Mouse (Mus musculus) heart, postnatal 4 days (tissue): ENCODE results near the gene Pds5b. TPM values are rescaled to one million over a fixed set of nuclear protein-coding genes. Genes with fewer than 3 reads are reported as not detected.
"Not testable (repeated sequence)": the region's sequence is repeated elsewhere in the genome, so short reads cannot be mapped to it uniquely, and the experiment has no call there.

ENCODE experiments used
- DNase-seq: peaks from one replicate; pipeline ENCODE4 v3.0.0; 2021
- total RNA-seq, 2 experiments: library from RNA; stranded (reverse); gene quantifications; 2 replicates each; pipeline ENCODE4 v1.2.3; 2021

The Pds5b gene
- total RNA-seq, 2 experiments from 2014 or later = 31.4 to 33.1 TPM

- no peak for DNase-seq
These were observed 156.0 kb downstream of the Pds5b start for GRCm38 (mm10) chr5:150829499-150829898.

GRCm38 (mm10) chr5:150830718-150831117, 157.2 kb downstream of the Pds5b start:
- no peak for DNase-seq

GRCm38 (mm10) chr5:150836782-150837181, 163.2 kb downstream of the Pds5b start:
- DNase-seq = no peak

- DNase-seq = peak; percentile 52
These were observed 166.4 kb downstream of the Pds5b start for GRCm38 (mm10) chr5:150839688-150840541.

DNA sequence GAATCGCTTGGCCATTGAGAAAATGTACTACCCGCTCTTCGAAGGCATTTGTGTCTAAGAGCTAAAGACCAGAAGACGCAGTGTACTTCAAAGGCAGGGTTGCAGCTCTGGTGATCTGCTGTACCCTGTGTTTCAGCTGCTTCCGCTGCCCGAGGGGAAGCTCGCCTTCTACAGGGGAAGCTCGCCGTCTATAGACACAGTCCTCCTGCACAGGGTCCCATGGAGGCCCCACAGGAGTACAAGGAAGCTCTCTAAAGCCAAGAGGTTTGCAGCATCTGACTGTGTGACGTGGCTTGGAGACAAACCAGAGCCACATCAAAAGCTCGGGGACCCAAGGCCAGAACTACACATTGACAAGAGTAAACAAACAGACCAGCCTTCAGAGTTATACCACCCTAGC, 167.1 kb downstream of the Pds5b start:
- peak; percentile 18 for DNase-seq

DNA sequence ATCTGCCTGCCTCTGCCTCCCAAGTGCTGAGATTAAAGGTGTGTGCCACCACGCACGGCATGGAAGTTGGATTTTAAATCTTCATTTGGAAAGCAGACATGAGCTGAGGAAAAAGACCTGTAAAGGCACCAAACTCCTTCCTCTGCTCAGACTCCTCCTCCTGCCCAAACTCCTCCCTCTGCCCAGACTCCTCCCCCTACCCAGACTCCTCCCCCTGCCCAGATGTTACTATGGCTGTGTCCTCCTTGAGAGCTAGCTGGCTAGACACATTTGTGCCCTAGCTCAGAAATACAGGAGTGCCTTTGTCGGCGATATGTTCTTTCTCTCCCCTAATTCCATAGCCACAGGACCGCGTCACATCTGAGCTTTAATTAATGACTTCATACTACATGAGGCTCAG, 172.4 kb downstream of the Pds5b start:
- no peak for DNase-seq

- no peak for DNase-seq
These were observed 177.3 kb downstream of the Pds5b start for GRCm38 (mm10) chr5:150850821-150851220.

DNA sequence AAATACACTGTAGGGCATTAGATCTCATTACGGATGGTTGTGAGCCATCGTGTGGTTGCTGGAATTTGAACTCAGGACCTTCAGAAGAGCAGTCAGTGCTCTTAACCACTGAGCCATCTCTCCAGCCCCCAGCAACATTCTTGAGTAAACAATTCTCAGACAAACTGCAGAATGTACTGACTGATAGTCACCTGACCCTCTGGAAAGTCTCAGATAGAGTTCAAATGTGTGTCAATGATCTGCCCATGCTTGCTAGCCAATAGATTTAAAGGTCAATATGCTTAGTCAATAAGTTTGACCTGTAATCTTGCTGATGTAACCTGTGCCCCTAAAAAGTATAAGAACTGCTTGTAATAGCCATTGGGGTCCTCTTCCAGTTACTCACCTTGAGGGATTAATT, 178.6 kb downstream of the Pds5b start:
- DNase-seq = not testable (repeated sequence)

DNA sequence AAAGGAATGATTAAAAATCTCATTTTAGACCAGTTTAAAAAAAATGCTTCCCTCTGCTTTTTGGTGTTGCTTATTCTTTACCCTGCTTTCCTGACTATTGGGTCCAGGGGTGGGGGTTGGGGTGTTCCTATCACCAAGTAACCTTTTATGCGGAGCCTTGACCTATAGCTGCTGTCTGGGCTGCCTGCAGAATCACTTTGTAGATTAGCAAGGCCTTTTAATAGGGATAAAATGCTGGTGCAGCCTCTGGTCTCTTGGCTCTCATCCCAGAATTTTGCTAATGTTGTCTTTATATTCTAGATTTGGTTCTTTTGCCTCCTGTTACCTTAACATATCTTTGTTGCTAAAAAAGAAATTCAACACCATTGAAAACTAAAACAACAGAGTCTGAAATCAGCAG, 181.0 kb downstream of the Pds5b start:
- DNase-seq = peak; percentile 6

DNA sequence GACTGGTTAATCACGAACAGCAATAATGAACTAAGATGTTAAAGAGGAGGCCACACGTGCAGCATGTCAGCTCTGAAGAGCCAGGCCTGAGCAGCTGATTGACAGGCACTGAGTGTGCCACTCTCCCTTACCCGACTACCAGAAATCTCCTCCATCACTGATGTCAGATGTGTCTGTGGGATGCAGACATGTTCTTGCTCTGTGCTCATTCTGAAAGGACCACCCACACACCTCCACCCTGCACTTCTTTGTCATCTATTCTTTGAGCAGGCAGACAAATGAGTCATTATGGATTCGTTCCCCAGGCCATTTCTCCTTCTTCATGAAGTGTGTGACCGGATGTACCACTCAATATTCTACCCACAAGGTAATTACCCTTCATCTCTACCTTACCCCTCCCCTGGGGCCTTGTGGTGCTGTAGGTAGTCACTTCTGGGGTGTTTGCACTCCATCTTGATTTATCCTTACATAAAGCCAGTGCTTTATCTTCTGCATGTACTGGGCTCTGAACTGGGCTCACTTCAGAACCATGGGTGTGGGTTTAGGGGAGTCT, 186.2 kb downstream of the Pds5b start:
- DNase-seq = no peak

Other genes starting within 250 kb of the Pds5b start
- gene Zar1l, start 155.6 kb upstream of the Pds5b start, total RNA-seq = not detected
- 10 to 100 TPM; 19.6 to 22.8 TPM for gene Brca2, start 151.1 kb upstream of the Pds5b start, total RNA-seq
- 1 to 10 TPM; 2.5 to 2.6 TPM for gene N4bp2l1, start 76.6 kb upstream of the Pds5b start, total RNA-seq
- gene N4bp2l2, start 7.6 kb upstream of the Pds5b start, total RNA-seq = 10 to 100 TPM; 62.4 to 62.9 TPM